Mouse (Mus musculus) G1E (cell line): ENCODE measurements around the gene Bach2.

Experiments used
- CTCF ChIP-seq: IDR thresholded peaks from 2 replicates; pipeline ENCODE4 v1.5.1; 2012; ENCODE audit warnings: low read depth, low read length, inconsistent platforms, mixed read lengths
- GATA1 ChIP-seq: IDR thresholded peaks from 2 replicates; pipeline ENCODE4 v1.6.1; 2012; ENCODE audit warnings: borderline replicate concordance, low read length, inconsistent platforms, mixed read lengths
- POLR2AphosphoS5 ChIP-seq: IDR thresholded peaks from 2 replicates; pipeline ENCODE4 v1.6.1; 2012; ENCODE audit warnings: low read depth, low read length, inconsistent platforms; ENCODE audit not compliant: insufficient replicate concordance
- TAL1 ChIP-seq: conservative IDR thresholded peaks from 2 replicates; pipeline ENCODE4 v1.6.1; 2012; ENCODE audit warnings: low read depth, low read length, inconsistent platforms, mixed read lengths

- no peak for TF ChIP-seq CTCF
- no peak for TF ChIP-seq GATA1
- TF ChIP-seq POLR2AphosphoS5 = no peak
- no peak for TF ChIP-seq TAL1
These were observed 32.8 kb upstream of the Bach2 start for GRCm38 (mm10) chr4:32205825-32206224.
